Mouse (Mus musculus) liver, adult 2 months (tissue): ENCODE results near the gene Gpx4. TPM values are rescaled to one million over a fixed set of nuclear protein-coding genes. Genes with fewer than 3 reads are reported as not detected.
A peak's percentile ranks its signal among the peaks of the same experiment; 100 is the strongest.

Experiments used
- DNase-seq: peaks from one replicate; pipeline ENCODE4 v3.0.0-alpha.2; 2011; ENCODE audit warnings: low read depth, low spot score; ENCODE audit errors: extremely low read depth
- H3K27ac ChIP-seq: fragments of 200-500 bp; replicated peaks from 2 replicates; pipeline ENCODE4 v1.5.1; 2012; ENCODE audit warnings: low read depth, mild to moderate bottlenecking, control low read depth, inconsistent platforms, low read length; ENCODE audit not compliant: insufficient read depth
- H3K27me3 ChIP-seq: fragments of 200-500 bp; 2 replicates; pipeline ENCODE4 v1.6.1; 2012; ENCODE audit warnings: mild to moderate bottlenecking, moderate library complexity, low read length, inconsistent platforms; ENCODE audit not compliant: control insufficient read depth, insufficient read depth
- H3K36me3 ChIP-seq: fragments of 200-500 bp; 2 replicates; pipeline ENCODE4 v1.6.1; 2012; ENCODE audit warnings: low read length, inconsistent platforms; ENCODE audit not compliant: control insufficient read depth, insufficient read depth
- H3K4me1 ChIP-seq: fragments of 200-500 bp; 2 replicates; pipeline ENCODE4 v1.6.1; 2011; ENCODE audit warnings: low read length; ENCODE audit not compliant: control insufficient read depth, insufficient read depth
- H3K4me3 ChIP-seq: fragments of 200-500 bp; 2 replicates; pipeline ENCODE4 v1.5.1; 2011; ENCODE audit warnings: low read depth, mild to moderate bottlenecking, control low read depth, low read length, moderate library complexity; ENCODE audit not compliant: insufficient read depth
- H3K79me2 ChIP-seq: fragments of 200-500 bp; 2 replicates; pipeline ENCODE4 v1.6.1; 2012; ENCODE audit warnings: inconsistent platforms, mild to moderate bottlenecking, low read length, moderate library complexity; ENCODE audit not compliant: control insufficient read depth, insufficient read depth
- H3K9ac ChIP-seq: fragments of 200-500 bp; 2 replicates; pipeline ENCODE4 v1.6.1; 2012; ENCODE audit warnings: low read depth, mild to moderate bottlenecking, control low read depth, inconsistent platforms, low read length
- CTCF ChIP-seq: fragments of 200-500 bp; IDR thresholded peaks from 2 replicates; pipeline ENCODE4 v1.5.1; 2011; ENCODE audit warnings: low read depth, low read length, control low read depth
- POLR2A ChIP-seq: fragments of 200-500 bp; IDR thresholded peaks from 2 replicates; pipeline ENCODE4 v1.6.1; 2011; ENCODE audit warnings: low read length, control low read depth; ENCODE audit not compliant: insufficient read depth; ENCODE audit errors: extremely low read depth
- WGBS: fragments of 180-500 bp; shearing (Covaris S2); methylation state at CpG from one replicate; pipeline ENCODE4 v1.1.7; 2018; 5-methylcytosine and 5-hydroxymethylcytosine counted together
- polyA plus RNA-seq: library from polyadenylated mRNA; depleted of rRNA; stranded (reverse); fragments of >200 nt; gene quantifications from 2 replicates; pipeline ENCODE4 v1.2.3, GENCODE M21; 2012
- total RNA-seq: library from RNA; depleted of rRNA; stranded (reverse); fragments of >200 nt; gene quantifications from 2 replicates; pipeline ENCODE4 v1.2.3, GENCODE M21; 2014

The Gpx4 gene
- total and polyA plus RNA-seq, 2 experiments = 535 to 752 TPM

- no peak for TF ChIP-seq POLR2A
- TF ChIP-seq CTCF = no peak
- H3K36me3 ChIP-seq = peaks cover under 1% of the 10 kb centered on the region; the same call in 1 of the 2 replicates
- H3K4me3 ChIP-seq = no peak overlapping the region
Measured at GRCm38 (mm10) chr10:80030736-80031135, 16.2 kb upstream of the Gpx4 start.

GRCm38 (mm10) chr10:80032799-80033480 lies 14.0 kb upstream of the Gpx4 start:
- H3K9ac ChIP-seq = no peak overlapping the region
- peak; percentile 33 for DNase-seq

More at GRCm38 (mm10) chr10:80030736-80031135, 16.2 kb upstream of the Gpx4 start:
- peaks cover 7% of the 10 kb centered on the region; the same call in 1 of the 2 replicates for H3K4me1 ChIP-seq
- no peak for DNase-seq
- H3K27ac ChIP-seq = no peak overlapping the region
- no peak overlapping the region for H3K9ac ChIP-seq
- no peaks in the 10 kb centered on the region for H3K27me3 ChIP-seq
- WGBS = 90% methylated on average over 17 of the region's 17 CpGs
- H3K79me2 ChIP-seq = no peaks in the 10 kb centered on the region

GRCm38 (mm10) chr10:80033511-80034391 lies 13.2 kb upstream of the Gpx4 start:
- 37% methylated on average over 9 of the region's 9 CpGs for WGBS
- Histone ChIP-seq H3K79me2 (peaks cover 5% of the 10 kb centered on the region; the same call in 1 of the 2 replicates), H3K27ac (peak overlapping the region; percentile 35), H3K4me3 (no peak overlapping the region), H3K9ac (no peak overlapping the region), H3K27me3 (no peaks in the 10 kb centered on the region), H3K4me1 (peaks cover 11% of the 10 kb centered on the region; the same call in 1 of the 2 replicates), H3K36me3 (peaks cover 3% of the 10 kb centered on the region; the same call in 1 of the 2 replicates)
- peak; percentile 42 for DNase-seq
- TF ChIP-seq POLR2A = no peak
- TF ChIP-seq CTCF = peak; percentile 62

More at GRCm38 (mm10) chr10:80032799-80033480, 14.0 kb upstream of the Gpx4 start:
- H3K27me3 ChIP-seq = no peaks in the 10 kb centered on the region
- peaks cover 3% of the 10 kb centered on the region; the same call in 1 of the 2 replicates for H3K36me3 ChIP-seq
- WGBS = 5% methylated on average over 5 of the region's 5 CpGs
- H3K4me3 ChIP-seq = no peak overlapping the region
- TF ChIP-seq CTCF (no peak), POLR2A (no peak)
- H3K79me2 ChIP-seq = no peaks in the 10 kb centered on the region
- H3K27ac ChIP-seq = peak overlapping the region; percentile 30
- H3K4me1 ChIP-seq = peaks cover 7% of the 10 kb centered on the region; the same call in 1 of the 2 replicates

- H3K4me1 ChIP-seq = peaks cover 14% of the 10 kb centered on the region; the same call in 1 of the 2 replicates
- H3K9ac ChIP-seq = no peak overlapping the region
- H3K4me3 ChIP-seq = no peak overlapping the region
- peaks cover 9% of the 10 kb centered on the region; the same call in 1 of the 2 replicates for H3K79me2 ChIP-seq
- H3K27ac ChIP-seq = no peak overlapping the region
- no peak for TF ChIP-seq CTCF
- no peak for TF ChIP-seq POLR2A
- 89% methylated on average over 8 of the region's 8 CpGs for WGBS
- no peak for DNase-seq
- H3K36me3 ChIP-seq = peaks cover 3% of the 10 kb centered on the region; the same call in 1 of the 2 replicates
- no peaks in the 10 kb centered on the region for H3K27me3 ChIP-seq
Measured at GRCm38 (mm10) chr10:80035148-80035547, 11.8 kb upstream of the Gpx4 start.

- peaks cover 3% of the 10 kb centered on the region; the same call in 1 of the 2 replicates for H3K36me3 ChIP-seq
- DNase-seq = no peak
- peaks cover 14% of the 10 kb centered on the region; the same call in 1 of the 2 replicates for H3K4me1 ChIP-seq
- H3K27ac ChIP-seq = no peak overlapping the region
- WGBS = 89% methylated on average over 5 of the region's 5 CpGs
- no peaks in the 10 kb centered on the region for H3K27me3 ChIP-seq
- peaks cover 9% of the 10 kb centered on the region; the same call in 1 of the 2 replicates for H3K79me2 ChIP-seq
- TF ChIP-seq CTCF (no peak), POLR2A (no peak)
- H3K4me3 ChIP-seq = no peak overlapping the region
- no peak overlapping the region for H3K9ac ChIP-seq
Measured at GRCm38 (mm10) chr10:80035686-80036085, 11.3 kb upstream of the Gpx4 start.
